Mouse (Mus musculus) C2C12 (cell line): ENCODE measurements around the gene Tctn1.

Experiments used
- CEBPB ChIP-seq: IDR thresholded peaks from one replicate; pipeline ENCODE4 v1.6.1; 2011; ENCODE audit warnings: low read depth, mild to moderate bottlenecking, control low read depth, moderate library complexity
- CTCF ChIP-seq: IDR thresholded peaks from one replicate; pipeline ENCODE4 v1.5.1; 2011; ENCODE audit not compliant: control insufficient read depth, insufficient read depth, insufficient read length
- FOSL1 ChIP-seq: IDR thresholded peaks from one replicate; pipeline ENCODE4 v1.8.0; 2011; ENCODE audit warnings: mild to moderate bottlenecking, low read length; ENCODE audit not compliant: poor library complexity, insufficient read depth, severe bottlenecking
- MAX ChIP-seq: IDR thresholded peaks from one replicate; pipeline ENCODE4 v1.6.1; 2011; ENCODE audit warnings: mild to moderate bottlenecking, control low read depth
- MYOG ChIP-seq: IDR thresholded peaks from one replicate; pipeline ENCODE4 v1.6.1; 2011; ENCODE audit not compliant: control insufficient read depth, insufficient read length; ENCODE audit errors: extremely low read depth
- USF1 ChIP-seq: IDR thresholded peaks from one replicate; pipeline ENCODE4 v1.6.1; 2011; ENCODE audit warnings: low read depth, mild to moderate bottlenecking, control low read depth, moderate library complexity

GRCm38 (mm10) chr5:122233695-122234094, 30.6 kb downstream of the Tctn1 start:
- no peak for TF ChIP-seq CTCF
- TF ChIP-seq MYOG = no peak
- no peak for TF ChIP-seq USF1
- no peak for TF ChIP-seq CEBPB
- TF ChIP-seq FOSL1 = no peak
- no peak for TF ChIP-seq MAX
